Mouse (Mus musculus): ENCODE measurements around the gene C77080. TPM values are rescaled to one million over a fixed set of nuclear protein-coding genes. Genes with fewer than 3 reads are reported as not detected.

Gene C77080
- total RNA-seq, 2 experiments from 2014 or later, result 6.4 to 7.5 TPM

Small RNA genes lying within 50 kb of the gene (microRNA-seq; reads per million reads assigned to microRNA genes)
- gene Gm22994, result 0 reads per million in 2 experiments

Other genes starting within 250 kb of the C77080 start
- gene Rnf19b, start 203.1 kb downstream of the C77080 start, total RNA-seq (2021), result 10 to 100 TPM; 43.5 to 46.4 TPM
- gene Tmem54, start 155.9 kb downstream of the C77080 start, total RNA-seq (2021), result not detected
- gene Hpca, start 139.4 kb downstream of the C77080 start, total RNA-seq (2021), result 1,000 to 10,000 TPM; 2,309 to 2,704 TPM
- 10 to 100 TPM; 75.5 to 84.2 TPM for gene Fndc5, start 124.4 kb downstream of the C77080 start, total RNA-seq (2021)
- 10 to 100 TPM; 32.6 to 35.4 TPM for gene S100pbp, start 71.7 kb downstream of the C77080 start, total RNA-seq (2021)
- gene Yars, start 71.6 kb downstream of the C77080 start, total RNA-seq (2021), result 10 to 100 TPM; 78.5 to 81.1 TPM
- gene Sync, start 26.2 kb upstream of the C77080 start, total RNA-seq (2021), result under 1 TPM; 0.99 TPM
- 100 to 1,000 TPM; 124 to 134 TPM for gene Rbbp4, start 74.0 kb upstream of the C77080 start, total RNA-seq (2021)
- gene Zbtb8os, start 74.3 kb upstream of the C77080 start, total RNA-seq (2021), result 10 to 100 TPM; 27.4 to 31.6 TPM
- 1 to 10 TPM; 3.2 to 3.5 TPM for gene Zbtb8a, start 116.7 kb upstream of the C77080 start, total RNA-seq (2021)
- 1 to 10 TPM; 5.3 to 6.0 TPM for gene Zbtb8b, start 179.4 kb upstream of the C77080 start, total RNA-seq (2021)
- 10 to 100 TPM; 63.0 to 63.5 TPM for gene Bsdc1, start 200.2 kb upstream of the C77080 start, total RNA-seq (2021)
- not detected for gene Tssk3, start 229.6 kb upstream of the C77080 start, total RNA-seq (2021)
- not detected for gene Fam229a, start 229.8 kb upstream of the C77080 start, total RNA-seq (2021)

Data from layer of hippocampus, adult 18-20 months (tissue).